Mouse (Mus musculus): ENCODE measurements around the gene Banp. TPM values are rescaled to one million over a fixed set of nuclear protein-coding genes. Genes with fewer than 3 reads are reported as not detected.

Banp gene
- polyA plus RNA-seq, 1 experiment from 2014 or later: 35.6 TPM

- Histone ChIP-seq H3K27me3 (replicated peaks) (no peaks in the 10 kb centered on the region), H3K4me2 (no peak overlapping the region), H3K9ac (no peak overlapping the region), H3K4me1 (peaks cover 16% of the 10 kb centered on the region), H3K36me3 (no peaks in the 10 kb centered on the region), H3K27ac (no peak overlapping the region), H3K9me3 (no peaks in the 10 kb centered on the region), H3K4me3 (replicated peaks) (no peak overlapping the region)
- 4% methylated on average over 6 of the region's 6 CpGs for WGBS
- no peak for ATAC-seq (ENCODE audit: insufficient read depth, low FRiP score, low read depth)
These were observed 39.9 kb upstream of the Banp start for GRCm38 (mm10) chr8:121909663-121910062.

- Histone ChIP-seq H3K9me3 (no peaks in the 10 kb centered on the region), H3K27ac (no peak overlapping the region), H3K9ac (no peak overlapping the region), H3K27me3 (replicated peaks) (no peaks in the 10 kb centered on the region), H3K4me3 (replicated peaks) (no peak overlapping the region), H3K36me3 (no peaks in the 10 kb centered on the region), H3K4me1 (peaks cover 7% of the 10 kb centered on the region; the same call in 1 of the 2 replicates), H3K4me2 (no peak overlapping the region)
- ATAC-seq (ENCODE audit: insufficient read depth, low FRiP score, low read depth): no peak
- 84% methylated on average over 6 of the region's 6 CpGs for WGBS
These were observed 38.1 kb upstream of the Banp start for GRCm38 (mm10) chr8:121911400-121911799.

- Histone ChIP-seq H3K36me3 (no peaks in the 10 kb centered on the region), H3K9ac (no peak overlapping the region), H3K27me3 (replicated peaks) (no peaks in the 10 kb centered on the region), H3K4me3 (replicated peaks) (no peak overlapping the region), H3K27ac (no peak overlapping the region), H3K4me1 (peaks cover 7% of the 10 kb centered on the region; the same call in 1 of the 2 replicates), H3K9me3 (no peaks in the 10 kb centered on the region), H3K4me2 (no peak overlapping the region)
- WGBS: 67% methylated on average over 7 of the region's 7 CpGs
- no peak for ATAC-seq (ENCODE audit: insufficient read depth, low FRiP score, low read depth)
These were observed 37.6 kb upstream of the Banp start for GRCm38 (mm10) chr8:121911987-121912386.

- Histone ChIP-seq H3K9me3 (no peaks in the 10 kb centered on the region), H3K4me1 (peaks cover 6% of the 10 kb centered on the region; the same call in 1 of the 2 replicates), H3K4me2 (no peak overlapping the region), H3K36me3 (no peaks in the 10 kb centered on the region), H3K27me3 (replicated peaks) (no peaks in the 10 kb centered on the region), H3K9ac (no peak overlapping the region), H3K27ac (no peak overlapping the region), H3K4me3 (replicated peaks) (no peak overlapping the region)
- WGBS: 66% methylated on average over 3 of the region's 3 CpGs
- no peak for ATAC-seq (ENCODE audit: insufficient read depth, low FRiP score, low read depth)
These were observed 36.7 kb upstream of the Banp start for GRCm38 (mm10) chr8:121912831-121913230.

DNA sequence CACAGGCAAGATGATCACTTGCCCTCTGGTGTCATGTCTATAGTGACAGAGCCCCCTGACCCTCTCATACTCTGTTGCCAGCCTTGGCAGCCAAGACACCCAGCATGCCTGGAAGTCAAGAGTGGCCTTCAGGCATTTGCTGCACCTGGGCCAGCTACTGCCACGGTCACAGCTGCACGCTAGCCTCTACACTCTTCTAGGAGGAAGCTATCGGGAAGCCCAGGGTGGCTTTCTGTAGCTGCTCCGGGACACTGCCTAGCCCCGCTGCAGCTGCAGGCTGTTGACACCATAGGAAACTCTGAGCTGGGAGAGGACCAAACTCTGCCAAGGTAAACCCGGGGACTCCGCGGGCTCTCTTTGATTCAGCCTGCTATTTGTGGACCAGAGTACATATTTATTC is 36.2 kb upstream of the Banp start:
- no peak for ATAC-seq (ENCODE audit: insufficient read depth, low FRiP score, low read depth)
- 75% methylated on average over 8 of the region's 8 CpGs for WGBS
- Histone ChIP-seq H3K4me2 (no peak overlapping the region), H3K36me3 (no peaks in the 10 kb centered on the region), H3K4me1 (0 out of 2 replicates have a peak, but pooled peaks cover 2% of the 10 kb centered on the region), H3K27ac (no peak overlapping the region), H3K9ac (no peak overlapping the region), H3K4me3 (replicated peaks) (no peak overlapping the region), H3K27me3 (replicated peaks) (no peaks in the 10 kb centered on the region), H3K9me3 (no peaks in the 10 kb centered on the region)

DNA sequence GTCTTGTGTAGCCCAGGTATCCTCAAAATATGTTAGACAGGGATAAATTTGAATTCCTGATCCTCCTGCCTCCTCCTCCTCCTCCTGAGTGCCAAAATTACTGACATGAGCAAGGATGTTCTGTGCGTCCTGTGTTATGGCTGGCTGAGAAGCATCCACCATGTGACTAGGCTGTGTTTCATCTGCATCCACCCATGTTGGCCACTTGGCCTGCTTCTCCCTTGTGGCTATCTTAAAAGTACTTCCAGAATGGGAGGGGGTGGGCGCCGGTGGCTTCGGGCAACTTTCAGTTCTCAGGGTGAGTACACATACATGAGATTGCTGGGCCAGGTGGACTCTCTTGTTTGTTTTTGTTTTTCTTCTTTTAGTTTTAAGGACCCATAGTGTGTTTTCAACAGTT is 30.4 kb upstream of the Banp start:
- 48% methylated on average over 4 of the region's 4 CpGs for WGBS
- Histone ChIP-seq H3K9me3 (no peaks in the 10 kb centered on the region), H3K4me1 (peaks cover 15% of the 10 kb centered on the region), H3K27me3 (replicated peaks) (no peaks in the 10 kb centered on the region), H3K4me2 (no peak overlapping the region), H3K36me3 (no peaks in the 10 kb centered on the region), H3K9ac (no peak overlapping the region), H3K27ac (no peak overlapping the region), H3K4me3 (replicated peaks) (no peak overlapping the region)
- no peak for ATAC-seq (ENCODE audit: insufficient read depth, low FRiP score, low read depth)

DNA sequence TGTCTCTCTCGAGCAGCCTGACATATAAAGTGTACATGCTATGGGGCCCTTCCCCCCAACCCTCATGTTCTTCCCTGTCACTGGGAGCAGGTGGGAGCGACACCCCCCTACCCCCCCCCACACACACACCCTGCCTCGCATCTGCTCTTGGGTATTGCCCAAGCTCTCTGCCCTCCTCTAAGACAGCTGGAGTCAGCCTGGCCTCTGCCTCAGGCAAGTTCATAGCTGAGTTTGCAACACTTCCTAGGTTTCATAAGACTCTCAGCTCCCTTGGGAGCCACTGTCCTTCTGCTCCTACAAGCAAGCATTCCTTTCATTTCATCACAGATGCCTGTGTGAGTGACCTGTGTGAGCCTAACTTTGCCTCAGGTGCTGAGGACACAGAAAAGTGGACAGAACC is 29.8 kb upstream of the Banp start:
- no peak overlapping the region for H3K9ac ChIP-seq
- H3K27me3 ChIP-seq (replicated peaks): no peaks in the 10 kb centered on the region
- H3K4me1 ChIP-seq: peaks cover 15% of the 10 kb centered on the region
- WGBS: 38% methylated on average over 3 of the region's 3 CpGs
- no peak for ATAC-seq (ENCODE audit: insufficient read depth, low FRiP score, low read depth)
- H3K36me3 ChIP-seq: no peaks in the 10 kb centered on the region
- H3K9me3 ChIP-seq: no peaks in the 10 kb centered on the region
- H3K27ac ChIP-seq: no peak overlapping the region
- H3K4me3 ChIP-seq (replicated peaks): no peak overlapping the region
- H3K4me2 ChIP-seq: no peak overlapping the region

- Histone ChIP-seq H3K36me3 (no peaks in the 10 kb centered on the region), H3K4me2 (no peak overlapping the region), H3K9ac (no peak overlapping the region), H3K27ac (peak overlapping the region; percentile 61), H3K27me3 (replicated peaks) (no peaks in the 10 kb centered on the region), H3K4me1 (peaks cover 15% of the 10 kb centered on the region), H3K9me3 (no peaks in the 10 kb centered on the region), H3K4me3 (replicated peaks) (no peak overlapping the region)
- ATAC-seq (ENCODE audit: insufficient read depth, low FRiP score, low read depth): no peak
- 81% methylated on average over 8 of the region's 8 CpGs for WGBS
These were observed 28.0 kb upstream of the Banp start for GRCm38 (mm10) chr8:121921582-121921981.

- Histone ChIP-seq H3K27me3 (replicated peaks) (no peaks in the 10 kb centered on the region), H3K4me2 (no peak overlapping the region), H3K4me1 (peaks cover 15% of the 10 kb centered on the region), H3K27ac (peak overlapping the region; percentile 61), H3K9ac (no peak overlapping the region), H3K36me3 (no peaks in the 10 kb centered on the region), H3K4me3 (replicated peaks) (no peak overlapping the region), H3K9me3 (no peaks in the 10 kb centered on the region)
- WGBS: 28% methylated on average over 8 of the region's 8 CpGs
- ATAC-seq (ENCODE audit: insufficient read depth, low FRiP score, low read depth): peak; percentile 73; the same call in 1 of the 2 replicates
These were observed 27.4 kb upstream of the Banp start for GRCm38 (mm10) chr8:121922101-121922500.

DNA sequence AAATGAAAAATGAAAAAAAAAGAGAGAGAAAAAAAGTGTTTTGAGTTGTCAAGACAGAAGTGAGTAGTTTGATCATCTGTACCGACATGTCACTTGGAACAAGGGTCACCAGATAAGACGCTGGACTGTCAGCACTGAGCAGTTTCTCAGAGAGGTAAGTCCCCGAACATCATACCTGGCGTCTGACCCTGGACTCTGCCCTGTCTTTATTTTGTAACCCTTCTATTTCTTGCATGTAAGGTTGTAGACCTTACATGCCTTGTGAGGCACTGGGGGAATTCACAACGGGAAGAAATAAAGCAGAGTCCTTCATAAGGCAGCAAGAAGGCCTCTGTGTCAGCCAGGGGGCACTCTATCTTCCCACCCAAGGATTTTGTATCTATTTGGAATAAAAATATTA is 24.9 kb upstream of the Banp start:
- no peaks in the 10 kb centered on the region for H3K27me3 ChIP-seq (replicated peaks)
- WGBS: 80% methylated on average over 5 of the region's 5 CpGs
- no peak overlapping the region for H3K27ac ChIP-seq
- no peaks in the 10 kb centered on the region for H3K36me3 ChIP-seq
- no peak for ATAC-seq (ENCODE audit: insufficient read depth, low FRiP score, low read depth)
- peaks cover 15% of the 10 kb centered on the region for H3K4me1 ChIP-seq
- no peak overlapping the region for H3K4me2 ChIP-seq
- no peak overlapping the region for H3K9ac ChIP-seq
- H3K4me3 ChIP-seq (replicated peaks): no peak overlapping the region
- no peaks in the 10 kb centered on the region for H3K9me3 ChIP-seq

DNA sequence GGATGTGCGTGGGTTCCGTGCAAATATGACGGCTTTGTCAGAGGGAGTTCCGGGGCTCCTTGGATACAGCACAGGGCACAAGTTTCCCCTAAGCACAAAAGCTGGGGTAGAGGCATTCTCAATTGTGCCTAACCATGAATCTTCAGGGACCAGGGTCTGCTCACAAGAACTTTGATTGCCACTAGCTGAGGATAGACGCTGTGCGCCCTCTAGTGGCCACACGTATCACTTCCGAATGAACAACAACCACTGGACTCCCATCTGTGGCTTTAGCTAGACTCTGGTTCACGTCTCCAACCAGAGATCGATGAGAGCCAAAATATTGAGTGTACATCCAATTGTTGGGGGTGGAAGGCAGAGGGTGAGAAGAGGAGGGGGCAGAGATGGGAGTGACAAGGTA is 23.9 kb upstream of the Banp start:
- WGBS: 29% methylated on average over 10 of the region's 10 CpGs
- H3K27me3 ChIP-seq (replicated peaks): no peaks in the 10 kb centered on the region
- no peak overlapping the region for H3K9ac ChIP-seq
- H3K4me3 ChIP-seq (replicated peaks): no peak overlapping the region
- ATAC-seq (ENCODE audit: insufficient read depth, low FRiP score, low read depth): no peak
- no peaks in the 10 kb centered on the region for H3K9me3 ChIP-seq
- peaks cover 15% of the 10 kb centered on the region for H3K4me1 ChIP-seq
- H3K36me3 ChIP-seq: no peaks in the 10 kb centered on the region
- H3K27ac ChIP-seq: no peak overlapping the region
- H3K4me2 ChIP-seq: no peak overlapping the region

DNA sequence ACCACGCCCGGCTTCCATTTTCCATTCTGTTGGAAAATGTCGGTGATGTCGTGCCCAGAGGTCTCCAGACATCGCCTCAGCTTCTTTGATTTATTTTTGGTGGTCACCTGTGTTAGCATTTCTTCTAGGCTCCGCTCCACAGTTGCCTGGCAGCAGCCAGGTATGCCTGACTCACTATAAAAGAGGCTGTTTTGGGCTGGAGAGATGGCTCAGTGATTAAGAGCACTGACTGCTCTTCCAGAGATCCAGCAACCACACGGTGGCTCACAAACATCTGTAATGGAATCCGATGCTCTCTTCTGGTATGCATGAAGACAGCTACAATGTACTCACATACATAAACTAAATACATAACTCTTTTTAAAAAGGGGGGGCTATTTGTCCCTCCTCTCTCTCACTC is 23.3 kb upstream of the Banp start:
- 60% methylated on average over 8 of the region's 8 CpGs for WGBS
- Histone ChIP-seq H3K4me2 (no peak overlapping the region), H3K27me3 (replicated peaks) (no peaks in the 10 kb centered on the region), H3K9ac (no peak overlapping the region), H3K4me1 (peaks cover 15% of the 10 kb centered on the region), H3K27ac (no peak overlapping the region), H3K4me3 (replicated peaks) (no peak overlapping the region), H3K9me3 (no peaks in the 10 kb centered on the region), H3K36me3 (no peaks in the 10 kb centered on the region)
- no peak for ATAC-seq (ENCODE audit: insufficient read depth, low FRiP score, low read depth)

GRCm38 (mm10) chr8:121927316-121927715 is 22.2 kb upstream of the Banp start:
- Histone ChIP-seq H3K36me3 (no peaks in the 10 kb centered on the region), H3K4me1 (peaks cover 5% of the 10 kb centered on the region), H3K9me3 (no peaks in the 10 kb centered on the region), H3K4me3 (replicated peaks) (no peak overlapping the region), H3K27ac (no peak overlapping the region), H3K4me2 (no peak overlapping the region), H3K9ac (no peak overlapping the region), H3K27me3 (replicated peaks) (no peaks in the 10 kb centered on the region)
- no peak for ATAC-seq (ENCODE audit: insufficient read depth, low FRiP score, low read depth)
- WGBS: 34% methylated on average over 8 of the region's 8 CpGs

All from stomach, embryonic 15.5 days (tissue).